Mouse (Mus musculus) spleen, adult 2 months (tissue): ENCODE measurements around the gene Aven. TPM values are rescaled to one million over a fixed set of nuclear protein-coding genes. Genes with fewer than 3 reads are reported as not detected.

Experiments
- DNase-seq, 2 experiments: peaks; one replicate each; pipeline versions ENCODE4 v3.0.0 to v3.0.0-alpha.2; 2012 to 2021; ENCODE audit warnings: low spot score in 2 of 2, low read depth in 1 of 2
- H3K27ac ChIP-seq: fragments of 200-500 bp; 2 replicates; pipeline ENCODE4 v1.5.1; 2012; ENCODE audit warnings: low read length, inconsistent platforms; ENCODE audit not compliant: insufficient read depth
- H3K27me3 ChIP-seq: fragments of 200-500 bp; 2 replicates; pipeline ENCODE4 v1.6.1; 2012; ENCODE audit warnings: mild to moderate bottlenecking, moderate library complexity, low read length, inconsistent platforms; ENCODE audit not compliant: control insufficient read depth, insufficient read depth
- H3K36me3 ChIP-seq: fragments of 200-500 bp; 2 replicates; pipeline ENCODE4 v1.6.1; 2012; ENCODE audit warnings: mild to moderate bottlenecking, low read length, inconsistent platforms; ENCODE audit not compliant: control insufficient read depth, insufficient read depth
- H3K4me1 ChIP-seq: fragments of 200-500 bp; 2 replicates; pipeline ENCODE4 v1.6.1; 2011; ENCODE audit warnings: inconsistent platforms; ENCODE audit not compliant: control insufficient read depth, insufficient read depth, insufficient read length
- H3K4me3 ChIP-seq: fragments of 200-500 bp; 2 replicates; pipeline ENCODE4 v1.5.1; 2011; ENCODE audit warnings: mild to moderate bottlenecking, inconsistent platforms; ENCODE audit not compliant: insufficient read depth, insufficient read length; ENCODE audit errors: extremely low read depth
- CTCF ChIP-seq: fragments of 200-500 bp; IDR thresholded peaks from 2 replicates; pipeline ENCODE4 v1.5.1; 2011; ENCODE audit warnings: mild to moderate bottlenecking, inconsistent platforms; ENCODE audit not compliant: insufficient read depth, insufficient read length, insufficient replicate concordance; ENCODE audit errors: extremely low read depth
- POLR2A ChIP-seq: fragments of 200-500 bp; IDR thresholded peaks from 2 replicates; pipeline ENCODE4 v1.6.1; 2011; ENCODE audit warnings: low read depth, low read length, inconsistent platforms
- WGBS: fragments of 180-500 bp; shearing (Covaris S2); methylation state at CpG from one replicate; pipeline ENCODE4 v1.1.7; 2018; 5-methylcytosine and 5-hydroxymethylcytosine counted together
- polyA plus RNA-seq: library from polyadenylated mRNA; depleted of rRNA; stranded (reverse); fragments of >200 nt; gene quantifications from 2 replicates; pipeline ENCODE4 v1.2.3, GENCODE M21; 2012

Gene Aven
- polyA plus RNA-seq, 1 experiment, result 2.7 TPM

DNA sequence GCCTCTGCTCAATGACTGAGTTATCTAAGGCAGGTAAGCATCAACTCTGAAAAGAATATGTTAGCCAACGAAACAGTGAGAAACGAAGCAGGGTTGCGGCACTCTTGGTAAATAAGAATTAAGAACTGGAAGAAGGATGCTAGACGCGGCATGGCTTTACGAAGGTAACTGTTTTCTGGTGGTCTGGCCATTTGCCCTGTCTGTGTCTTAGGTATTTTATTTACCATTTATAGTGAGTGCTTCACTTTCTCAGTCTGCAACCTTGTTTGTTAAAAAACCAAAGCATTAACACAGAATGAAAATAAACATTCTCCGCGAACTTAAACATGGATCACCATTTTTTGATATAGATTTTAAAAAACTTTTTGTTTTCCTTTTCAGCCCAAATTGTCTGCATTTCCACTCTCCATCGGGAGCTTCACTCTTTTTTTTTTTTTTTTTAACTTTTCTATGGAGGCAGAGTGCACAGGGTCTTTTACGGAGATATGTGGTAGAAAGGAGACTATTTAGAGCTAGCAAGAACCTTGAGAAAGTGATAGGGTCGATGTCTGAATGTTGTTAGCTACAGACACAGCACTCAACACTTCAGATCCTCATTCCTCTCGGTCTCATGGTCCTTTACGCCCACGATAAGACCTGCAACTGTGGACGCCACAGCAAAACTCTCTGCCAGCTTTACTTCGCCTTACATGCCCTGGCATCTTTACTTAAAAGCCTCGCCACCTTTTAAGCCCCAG, 38.5 kb upstream of the Aven start:
- WGBS, result 32% methylated on average over 17 of the region's 17 CpGs
- Histone ChIP-seq H3K36me3 (no peaks in the 10 kb centered on the region), H3K4me1 (no peaks in the 10 kb centered on the region), H3K4me3 (peak overlapping the region; percentile 78), H3K27me3 (no peaks in the 10 kb centered on the region), H3K27ac (peak overlapping the region; percentile 74)
- DNase-seq, result no peak
- no peak for TF ChIP-seq POLR2A
- TF ChIP-seq CTCF, result no peak

DNA sequence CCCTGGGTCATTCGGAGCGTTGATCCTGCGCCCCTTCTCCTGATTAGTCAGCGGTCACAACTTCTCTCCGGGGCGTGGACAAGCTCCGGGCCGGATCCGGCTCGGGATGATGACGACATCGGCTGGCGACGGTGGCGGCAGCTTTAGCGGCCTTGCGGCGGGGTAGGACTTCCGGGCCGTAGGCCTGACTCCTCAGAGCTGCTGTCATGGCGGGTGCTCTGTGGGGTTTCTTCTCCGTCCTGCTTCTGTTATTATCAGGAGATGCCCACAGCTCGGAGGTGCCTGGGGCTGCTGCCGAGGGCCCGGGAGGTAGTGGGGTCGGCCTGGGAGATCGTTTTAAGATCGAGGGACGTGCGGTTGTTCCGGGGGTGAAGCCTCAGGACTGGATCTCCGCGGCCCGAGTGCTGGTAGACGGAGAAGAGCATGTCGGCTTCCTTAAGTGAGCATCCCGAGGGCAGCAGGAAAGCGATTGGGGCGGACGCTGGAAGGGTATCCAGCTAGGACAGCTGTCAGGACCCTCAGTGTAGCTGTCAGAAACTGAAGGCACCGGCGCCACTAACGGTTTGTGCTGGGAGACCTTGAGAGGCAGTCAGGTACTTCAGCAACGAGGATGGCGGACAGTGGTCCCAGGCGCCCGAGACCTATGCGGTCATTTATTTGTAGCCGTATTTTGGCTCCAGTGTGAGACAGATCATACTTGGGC, 37.8 kb upstream of the Aven start, which contains the start of gene Emc7:
TSS of gene Emc7 (plus strand) at position 136 of the 703 bp plus-strand sequence.
- Histone ChIP-seq H3K27me3 (no peaks in the 10 kb centered on the region), H3K4me3 (peak within 1 kb of the TSS; percentile 78), H3K27ac (peak within 1 kb of the TSS; percentile 74), H3K36me3 (peaks cover 2% of the 10 kb centered on the region; the same call in 1 of the 2 replicates), H3K4me1 (no peaks in the 10 kb centered on the region)
- WGBS, result under 1% methylated on average over 49 of the region's 49 CpGs
- TF ChIP-seq CTCF (no peak), POLR2A (peak; percentile 49)
- DNase-seq, result peak; percentile 85 to 99

DNA sequence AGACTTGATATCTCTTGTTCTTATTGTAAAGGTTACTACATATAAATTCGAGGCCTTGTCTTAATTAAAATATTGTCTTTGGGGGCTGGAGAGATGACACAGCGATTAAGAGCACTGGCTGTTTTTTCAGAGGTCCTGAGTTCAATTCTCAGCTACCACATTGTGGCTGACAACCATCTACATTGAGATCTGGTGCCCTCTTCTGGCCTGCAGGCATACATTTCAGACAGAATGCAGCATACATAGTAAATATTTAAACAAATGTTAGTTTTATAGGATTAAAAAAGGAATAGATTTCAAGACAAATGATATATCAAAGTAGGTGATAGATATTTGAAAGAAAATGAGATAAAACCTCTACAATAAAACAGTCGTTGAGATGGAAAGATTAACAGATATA, 32.2 kb upstream of the Aven start:
- H3K4me1 ChIP-seq, result no peaks in the 10 kb centered on the region
- DNase-seq, result no peak
- H3K27ac ChIP-seq, result no peak overlapping the region
- no peak overlapping the region for H3K4me3 ChIP-seq
- TF ChIP-seq CTCF (no peak), POLR2A (no peak)
- WGBS, result 96% methylated on average over 3 of the region's 3 CpGs
- peaks cover 20% of the 10 kb centered on the region for H3K36me3 ChIP-seq
- H3K27me3 ChIP-seq, result no peaks in the 10 kb centered on the region

DNA sequence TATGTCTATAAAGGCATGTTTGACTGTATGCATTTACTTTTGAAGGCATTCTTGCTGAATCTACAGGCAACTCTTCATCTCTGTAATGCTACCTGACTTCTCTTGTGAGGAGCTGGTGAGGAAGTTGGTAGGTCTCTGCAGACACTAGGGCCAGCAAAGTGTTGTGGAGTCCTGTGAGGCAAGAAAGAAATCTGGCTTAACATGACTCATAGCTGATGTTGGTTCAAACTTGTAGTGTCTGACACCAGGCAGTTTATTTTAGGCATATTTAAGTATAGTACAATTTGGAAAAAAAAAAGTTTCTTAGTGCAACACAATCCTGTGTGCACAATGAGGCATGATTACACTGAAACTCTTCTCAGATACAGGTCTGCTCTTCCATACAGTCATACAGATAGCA, 23.2 kb upstream of the Aven start:
- no peak overlapping the region for H3K27ac ChIP-seq
- DNase-seq, result no peak
- no peak for TF ChIP-seq POLR2A
- no peak for TF ChIP-seq CTCF
- peaks cover 19% of the 10 kb centered on the region for H3K36me3 ChIP-seq
- no peaks in the 10 kb centered on the region for H3K27me3 ChIP-seq
- no peak overlapping the region for H3K4me3 ChIP-seq
- H3K4me1 ChIP-seq, result no peaks in the 10 kb centered on the region

DNA sequence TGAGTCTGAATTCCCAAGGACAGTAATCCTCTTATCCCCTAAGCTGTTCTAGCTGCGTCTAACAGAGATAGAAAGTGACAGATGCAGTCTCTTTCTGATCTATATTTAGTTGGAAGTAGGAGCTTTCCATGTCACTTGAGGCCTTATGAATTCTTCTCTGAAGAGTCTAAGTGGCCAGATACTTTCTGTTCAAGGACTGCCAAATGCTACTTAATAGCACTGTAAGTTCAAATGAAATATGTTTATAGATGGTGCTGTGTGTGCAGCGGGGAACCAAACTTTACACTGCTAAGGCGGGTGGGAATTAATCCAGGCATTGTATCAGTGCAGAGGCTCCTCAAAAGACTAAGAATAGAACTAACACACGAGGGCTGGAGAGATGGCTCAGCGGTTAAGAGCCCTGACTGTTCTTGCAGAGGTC, 21.8 kb upstream of the Aven start:
- DNase-seq, result no peak
- Histone ChIP-seq H3K27ac (no peak overlapping the region), H3K4me1 (no peaks in the 10 kb centered on the region), H3K27me3 (no peaks in the 10 kb centered on the region), H3K4me3 (no peak overlapping the region), H3K36me3 (peaks cover 16% of the 10 kb centered on the region)
- TF ChIP-seq POLR2A (no peak), CTCF (no peak)
- 86% methylated on average over 5 of the region's 5 CpGs for WGBS

DNA sequence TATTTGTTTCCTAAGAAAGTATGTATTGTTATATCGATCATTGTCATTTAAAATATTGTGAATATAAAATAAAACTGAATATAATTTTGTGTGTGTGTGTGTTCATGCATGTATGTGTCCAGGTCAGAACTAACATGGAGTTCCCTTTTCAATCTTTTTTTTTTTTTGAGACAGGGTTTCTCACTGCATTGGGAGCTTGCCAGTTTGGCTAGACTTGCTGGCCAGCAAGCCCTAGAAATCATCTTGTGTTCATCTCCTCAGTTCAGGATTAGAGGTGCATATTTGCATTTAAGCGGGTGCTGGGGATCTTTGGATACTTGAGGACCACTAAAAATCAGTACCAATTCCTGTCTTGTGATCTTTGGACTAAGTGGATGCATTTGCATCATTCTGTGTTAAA, 20.7 kb upstream of the Aven start:
- no peak for DNase-seq
- Histone ChIP-seq H3K4me3 (no peak overlapping the region), H3K36me3 (peaks cover 12% of the 10 kb centered on the region), H3K27ac (no peak overlapping the region), H3K27me3 (no peaks in the 10 kb centered on the region), H3K4me1 (no peaks in the 10 kb centered on the region)
- no peak for TF ChIP-seq CTCF
- TF ChIP-seq POLR2A, result no peak
- WGBS, result 88% methylated on average over 2 of the region's 2 CpGs
